Mouse (Mus musculus) gastrocnemius, postnatal 10 days (tissue): Measurements from ENCODE around the gene Sema3c. TPM values are rescaled to one million over a fixed set of nuclear protein-coding genes. Genes with fewer than 3 reads are reported as not detected.

Experiments
- total RNA-seq, 2 experiments: library from RNA; stranded (reverse); gene quantifications; 2 replicates each; pipeline ENCODE4 v1.2.3; 2021

Sema3c gene
- total RNA-seq, 2 experiments from 2014 or later: 112 to 129 TPM

Other genes starting within 250 kb of the Sema3c start
- not detected for gene Speer4f2, start 201.1 kb upstream of the Sema3c start, total RNA-seq
- gene Speer4f1, start 98.2 kb upstream of the Sema3c start, total RNA-seq: not detected